Mouse (Mus musculus) stomach, embryonic 16.5 days (tissue): ENCODE results near the gene Rpl14. TPM values are rescaled to one million over a fixed set of nuclear protein-coding genes. Genes with fewer than 3 reads are reported as not detected.
"Not testable (repeated sequence)": the region's sequence is repeated elsewhere in the genome, so short reads cannot be mapped to it uniquely, and the experiment has no call there.

Experiments
- ATAC-seq: fragments of 200-750 bp; cut with Nextera tagmentation; 2 replicates; pipeline ENCODE4 v1.8.0; 2017; ENCODE audit warnings: moderate number of reproducible peaks, moderate TSS enrichment; ENCODE audit not compliant: insufficient read depth, low FRiP score
- H3K27ac ChIP-seq: fragments of 300-500 bp; sonication (generic); 2 replicates; pipeline ENCODE4 v1.5.1; 2014; ENCODE audit warnings: low read length
- H3K27me3 ChIP-seq: fragments of 300-500 bp; sonication (generic); 2 replicates; pipeline ENCODE4 v1.6.1; 2014; ENCODE audit warnings: low read length, control low read depth, mixed read lengths; ENCODE audit not compliant: control insufficient read depth, insufficient read depth
- H3K36me3 ChIP-seq: fragments of 300-500 bp; sonication (generic); 2 replicates; pipeline ENCODE4 v1.6.1; 2014; ENCODE audit warnings: low read length; ENCODE audit not compliant: control insufficient read depth, insufficient read depth
- H3K4me1 ChIP-seq: fragments of 300-500 bp; sonication (generic); 2 replicates; pipeline ENCODE4 v1.6.1; 2014; ENCODE audit warnings: low read length, control low read depth, mixed read lengths; ENCODE audit not compliant: control insufficient read depth, insufficient read depth
- H3K4me2 ChIP-seq: fragments of 300-500 bp; sonication (generic); 2 replicates; pipeline ENCODE4 v1.6.1; 2014; ENCODE audit warnings: low read depth, low read length, mixed read lengths
- H3K4me3 ChIP-seq: fragments of 300-500 bp; sonication (generic); replicated peaks from 2 replicates; pipeline ENCODE4 v1.5.1; 2014; ENCODE audit warnings: mild to moderate bottlenecking, low read length
- H3K9ac ChIP-seq: fragments of 300-500 bp; sonication (generic); 2 replicates; pipeline ENCODE4 v1.6.1; 2014; ENCODE audit warnings: low read length
- H3K9me3 ChIP-seq: fragments of 300-500 bp; sonication (generic); replicated peaks from 2 replicates; pipeline ENCODE4 v1.6.1; 2016; ENCODE audit warnings: low read length, control low read depth; ENCODE audit not compliant: control insufficient read depth
- WGBS: fragments of 180-500 bp; shearing (Covaris S2); extraction: QIAGEN DNeasy Blood & Tissue Kit; methylation state at CpG from one replicate; pipeline ENCODE4 v1.1.7; 2014; 5-methylcytosine and 5-hydroxymethylcytosine counted together
- polyA plus RNA-seq: library from polyadenylated mRNA; unstranded; fragments of >200 nt; fragmentation: Nextera tagmentation; extraction: Ambion mirVana; gene quantifications from 2 replicates; pipeline ENCODE4 v1.2.1, GENCODE M21; 2015

Gene Rpl14
- polyA plus RNA-seq, result 689 and 823 TPM in 2 replicates

DNA sequence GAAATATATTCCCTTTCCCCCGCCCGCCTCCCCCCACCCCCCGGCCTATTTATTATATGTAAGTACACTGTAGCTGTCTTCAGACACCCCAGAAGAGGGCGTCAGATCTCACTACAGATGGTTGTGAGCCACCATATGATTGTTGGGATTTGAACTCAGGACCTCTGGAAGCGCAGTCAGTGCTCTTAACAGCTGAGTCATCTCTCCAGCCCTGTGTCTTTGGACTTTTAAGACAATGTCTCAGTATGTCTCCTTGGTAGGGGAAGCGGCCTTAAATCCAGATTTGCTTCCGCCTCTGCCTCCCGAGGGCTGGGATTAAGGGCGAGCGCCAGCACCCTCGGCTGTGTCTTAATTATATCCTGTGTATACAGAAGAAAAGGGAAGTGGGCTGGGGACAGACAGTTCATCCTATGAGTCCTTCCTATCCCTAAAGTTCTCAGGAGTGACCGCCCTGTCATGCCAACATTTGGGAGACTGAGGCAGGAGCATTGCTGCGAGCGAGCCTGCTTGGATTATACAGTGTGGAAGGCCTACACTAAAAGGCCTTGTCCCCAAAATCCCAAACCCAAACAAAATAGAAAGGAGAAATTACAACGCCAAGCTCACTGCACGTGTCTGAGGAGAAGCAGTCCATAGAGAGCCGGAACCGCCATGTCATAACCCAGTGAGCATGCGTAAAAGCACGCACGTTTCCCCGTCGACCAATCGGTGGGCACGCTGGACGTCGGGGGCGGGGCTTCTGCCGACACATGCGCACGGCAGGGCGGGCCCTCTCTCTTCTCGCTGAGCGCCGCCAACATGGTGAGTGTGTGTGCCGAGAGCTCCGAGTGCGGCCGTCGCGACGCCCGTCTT, at the start of gene Rpl14:
Rpl14 (plus strand) TSS at position 704 of the 852 bp plus-strand sequence.
- WGBS, result 5% methylated on average over 43 of the region's 43 CpGs
- ATAC-seq, result peak; percentile 97

DNA sequence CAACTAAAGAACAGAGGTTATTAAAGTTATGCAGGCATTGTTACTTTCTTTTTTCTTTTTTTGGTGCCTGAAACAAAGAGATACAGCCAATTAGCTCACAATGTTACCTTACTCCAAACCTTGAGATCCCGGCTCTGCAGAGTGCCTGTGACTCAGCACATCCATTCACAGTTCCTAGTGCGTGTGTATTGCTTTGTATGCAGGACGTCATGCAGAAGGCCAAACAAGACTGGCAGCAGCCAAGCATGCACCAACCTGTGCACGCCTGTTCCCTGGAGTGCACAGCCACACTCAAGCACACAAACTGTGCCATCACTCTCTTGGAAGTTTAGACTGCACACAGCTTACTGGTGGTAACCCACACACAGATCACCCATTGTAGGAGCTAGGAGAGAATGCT, 44.0 kb upstream of the Rpl14 start:
- no peak overlapping the region for H3K4me2 ChIP-seq
- H3K4me1 ChIP-seq, result no peaks in the 10 kb centered on the region
- H3K36me3 ChIP-seq, result no peaks in the 10 kb centered on the region
- H3K27ac ChIP-seq, result peak overlapping the region; percentile 58
- WGBS, result 68% methylated on average over 4 of the region's 4 CpGs
- ATAC-seq, result peak; percentile 62; the same call in 1 of the 2 replicates
- H3K4me3 ChIP-seq, result no peak overlapping the region
- H3K27me3 ChIP-seq, result no peaks in the 10 kb centered on the region
- H3K9me3 ChIP-seq, result no peaks in the 10 kb centered on the region
- H3K9ac ChIP-seq, result no peak overlapping the region

More for the DNA sequence above, at the start of gene Rpl14:
- Histone ChIP-seq H3K4me3 (peak within 1 kb of the TSS; percentile 96), H3K9ac (peak within 1 kb of the TSS; percentile 95), H3K9me3 (no peaks in the 10 kb centered on the region), H3K27me3 (no peaks in the 10 kb centered on the region), H3K4me2 (peak within 1 kb of the TSS; percentile 95), H3K4me1 (peaks cover 13% of the 10 kb centered on the region), H3K36me3 (peaks cover 27% of the 10 kb centered on the region), H3K27ac (peak within 1 kb of the TSS; percentile 77)

DNA sequence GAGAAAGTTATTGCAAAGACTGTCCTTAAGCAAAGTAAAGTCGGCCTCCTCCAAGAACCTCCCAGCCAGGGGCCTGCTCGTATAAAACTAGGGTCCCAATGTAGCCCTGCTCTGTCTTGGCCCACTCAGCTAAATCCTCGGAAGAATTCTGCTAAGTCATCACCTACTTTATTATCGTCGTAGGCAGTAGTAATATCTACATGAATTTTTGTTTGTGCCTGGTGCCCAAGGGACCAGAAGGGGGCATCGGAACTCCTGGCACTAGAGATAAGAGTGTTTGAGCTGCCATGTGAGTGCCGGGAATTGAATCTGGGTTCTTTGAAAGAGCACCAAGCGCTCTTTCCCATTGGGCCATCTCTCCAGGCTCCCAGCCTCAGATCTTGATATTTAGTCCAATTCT, 43.3 kb upstream of the Rpl14 start:
- no peaks in the 10 kb centered on the region for H3K9me3 ChIP-seq
- H3K36me3 ChIP-seq, result no peaks in the 10 kb centered on the region
- H3K4me1 ChIP-seq, result no peaks in the 10 kb centered on the region
- H3K9ac ChIP-seq, result no peak overlapping the region
- ATAC-seq, result no peak
- no peaks in the 10 kb centered on the region for H3K27me3 ChIP-seq
- H3K4me2 ChIP-seq, result no peak overlapping the region
- no peak overlapping the region for H3K4me3 ChIP-seq
- no peak overlapping the region for H3K27ac ChIP-seq
- 87% methylated on average over 8 of the region's 8 CpGs for WGBS

DNA sequence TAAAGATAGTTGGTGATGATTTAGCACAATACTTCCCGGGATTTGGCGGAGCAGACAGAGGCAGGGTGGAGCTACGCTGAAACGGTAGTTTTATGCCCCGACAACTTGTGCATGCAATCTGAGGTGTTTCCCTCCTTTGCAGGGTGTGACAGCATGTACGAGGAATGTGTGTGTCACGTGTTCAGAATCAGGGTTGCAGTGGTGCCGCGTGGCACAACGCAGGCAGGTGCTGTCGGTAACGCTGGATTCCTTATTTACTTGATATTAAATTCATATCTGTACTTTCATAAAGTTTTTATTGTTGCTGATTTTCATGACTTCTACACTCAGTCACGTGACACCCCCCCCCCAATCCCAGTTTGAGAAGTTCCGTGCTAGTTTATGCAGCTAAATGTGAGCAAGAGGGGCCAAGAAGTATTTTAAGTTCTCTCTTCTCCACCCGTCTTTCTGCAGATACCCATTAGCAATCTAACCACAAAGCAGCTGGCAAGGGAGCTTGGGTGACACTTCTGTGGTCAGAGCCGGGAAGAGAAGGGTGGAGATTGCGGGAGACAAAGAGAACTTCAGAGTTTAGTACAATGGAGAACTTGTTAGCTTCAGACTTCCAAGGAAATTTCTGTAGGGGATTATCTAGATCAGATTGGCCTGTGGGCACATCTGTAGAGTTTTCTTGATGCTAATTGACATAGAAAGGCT, 42.3 kb upstream of the Rpl14 start:
- H3K4me2 ChIP-seq, result no peak overlapping the region
- no peaks in the 10 kb centered on the region for H3K36me3 ChIP-seq
- no peak overlapping the region; the same call in 1 of the 2 replicates for H3K9ac ChIP-seq
- H3K27me3 ChIP-seq, result no peaks in the 10 kb centered on the region
- H3K4me3 ChIP-seq, result no peak overlapping the region
- H3K4me1 ChIP-seq, result no peaks in the 10 kb centered on the region
- 79% methylated on average over 17 of the region's 17 CpGs for WGBS
- H3K9me3 ChIP-seq, result no peaks in the 10 kb centered on the region
- ATAC-seq, result no peak
- H3K27ac ChIP-seq, result no peak overlapping the region

DNA sequence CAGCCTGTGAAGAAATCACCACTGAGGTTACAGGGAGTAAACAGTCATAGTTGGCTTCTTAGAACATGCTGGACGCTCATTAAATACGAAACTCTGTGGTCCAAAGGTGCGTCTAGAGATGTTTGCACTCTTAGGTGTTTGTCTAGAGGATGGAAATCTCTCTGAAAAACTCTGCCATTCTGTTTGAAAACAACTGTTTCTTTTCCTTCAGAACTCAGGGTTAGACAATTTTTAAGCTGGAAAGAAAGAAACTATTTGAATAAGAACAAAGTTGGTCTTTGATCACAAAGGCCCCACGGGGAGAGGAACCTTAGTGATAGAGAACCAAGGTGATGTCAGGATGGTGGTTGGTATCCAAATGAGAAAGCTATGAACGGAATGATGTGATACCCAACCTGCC, 40.8 kb upstream of the Rpl14 start:
- Histone ChIP-seq H3K27me3 (no peaks in the 10 kb centered on the region), H3K9me3 (no peaks in the 10 kb centered on the region), H3K27ac (no peak overlapping the region), H3K9ac (no peak overlapping the region), H3K4me1 (no peaks in the 10 kb centered on the region), H3K4me3 (no peak overlapping the region), H3K4me2 (no peak overlapping the region), H3K36me3 (no peaks in the 10 kb centered on the region)
- 71% methylated on average over 5 of the region's 5 CpGs for WGBS
- ATAC-seq, result no peak

DNA sequence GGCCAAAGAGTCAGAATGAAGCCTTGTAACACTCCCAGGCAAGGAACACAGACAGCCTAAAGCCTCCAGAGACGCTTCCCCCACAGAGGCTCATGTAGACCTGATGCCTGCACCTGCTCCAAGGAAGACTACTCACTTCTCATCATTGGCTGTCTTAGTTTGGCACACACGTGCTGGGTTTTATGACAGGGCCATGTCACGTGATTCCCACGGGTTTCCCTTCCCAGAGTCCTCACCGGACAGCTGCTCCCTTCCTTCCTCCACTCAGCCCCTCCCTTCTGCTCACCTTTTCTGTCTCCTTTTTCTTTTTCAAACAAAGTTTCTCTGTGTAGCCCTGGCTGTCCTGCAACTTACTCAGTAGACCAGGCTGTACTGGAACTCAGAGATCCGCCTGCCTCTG, 39.2 kb upstream of the Rpl14 start:
- Histone ChIP-seq H3K27me3 (no peaks in the 10 kb centered on the region), H3K36me3 (no peaks in the 10 kb centered on the region), H3K27ac (no peak overlapping the region), H3K4me2 (no peak overlapping the region), H3K9ac (no peak overlapping the region), H3K9me3 (no peaks in the 10 kb centered on the region), H3K4me3 (no peak overlapping the region), H3K4me1 (no peaks in the 10 kb centered on the region)
- WGBS, result 87% methylated on average over 6 of the region's 6 CpGs
- ATAC-seq, result no peak

DNA sequence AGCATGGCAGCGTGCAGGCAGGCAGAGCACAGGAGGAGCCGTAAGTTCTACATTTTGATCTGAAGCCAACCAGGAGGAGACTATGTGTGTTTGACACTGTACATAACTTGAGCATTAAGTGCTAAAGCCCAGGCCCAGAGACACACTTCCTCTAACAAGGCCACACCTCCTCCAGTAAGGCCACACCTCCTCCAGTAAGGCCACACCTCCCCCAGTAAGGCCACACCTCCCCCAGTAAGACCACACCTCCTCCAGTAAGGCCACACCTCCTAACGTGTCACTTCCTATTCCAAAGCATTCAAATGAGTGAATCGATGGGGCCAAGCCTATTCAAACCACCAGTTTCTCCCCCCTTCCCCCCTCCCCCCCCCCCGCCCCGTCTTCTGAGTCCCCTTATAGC, 38.6 kb upstream of the Rpl14 start:
- no peak for ATAC-seq
- Histone ChIP-seq H3K27me3 (no peaks in the 10 kb centered on the region), H3K4me1 (no peaks in the 10 kb centered on the region), H3K9me3 (no peaks in the 10 kb centered on the region), H3K9ac (no peak overlapping the region), H3K36me3 (no peaks in the 10 kb centered on the region), H3K4me2 (no peak overlapping the region), H3K27ac (no peak overlapping the region), H3K4me3 (no peak overlapping the region)
- 84% methylated on average over 6 of the region's 6 CpGs for WGBS

DNA sequence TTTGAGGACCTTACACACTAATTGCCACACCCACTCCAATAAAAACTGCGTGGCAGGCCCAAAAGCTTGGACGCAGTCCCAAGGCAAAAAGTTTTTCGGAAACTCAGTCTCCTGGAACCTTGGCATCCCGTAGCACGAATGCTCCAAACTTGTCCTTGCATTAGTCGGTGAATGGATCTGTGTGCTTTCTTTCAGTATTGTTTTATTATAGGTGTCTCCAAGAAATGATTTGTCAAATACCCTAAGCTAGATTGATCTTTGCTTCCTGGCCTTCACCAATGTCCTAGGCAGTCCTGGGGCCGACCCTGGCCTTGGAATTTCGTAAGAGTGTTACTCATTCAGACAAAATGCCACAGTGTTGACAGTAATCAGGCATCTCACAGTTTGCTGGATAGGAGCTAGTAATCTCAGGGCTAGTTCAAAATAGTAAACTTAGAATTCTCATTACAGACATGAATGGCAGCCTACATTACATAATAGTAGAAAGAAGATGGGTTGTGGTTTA, 37.7 kb upstream of the Rpl14 start:
- not testable (repeated sequence) for H3K4me3 ChIP-seq, H3K36me3 ChIP-seq, H3K9me3 ChIP-seq, H3K4me1 ChIP-seq, H3K27ac ChIP-seq, H3K27me3 ChIP-seq, ATAC-seq, H3K4me2 ChIP-seq, H3K9ac ChIP-seq
- WGBS, result 95% methylated on average over 8 of the region's 8 CpGs

DNA sequence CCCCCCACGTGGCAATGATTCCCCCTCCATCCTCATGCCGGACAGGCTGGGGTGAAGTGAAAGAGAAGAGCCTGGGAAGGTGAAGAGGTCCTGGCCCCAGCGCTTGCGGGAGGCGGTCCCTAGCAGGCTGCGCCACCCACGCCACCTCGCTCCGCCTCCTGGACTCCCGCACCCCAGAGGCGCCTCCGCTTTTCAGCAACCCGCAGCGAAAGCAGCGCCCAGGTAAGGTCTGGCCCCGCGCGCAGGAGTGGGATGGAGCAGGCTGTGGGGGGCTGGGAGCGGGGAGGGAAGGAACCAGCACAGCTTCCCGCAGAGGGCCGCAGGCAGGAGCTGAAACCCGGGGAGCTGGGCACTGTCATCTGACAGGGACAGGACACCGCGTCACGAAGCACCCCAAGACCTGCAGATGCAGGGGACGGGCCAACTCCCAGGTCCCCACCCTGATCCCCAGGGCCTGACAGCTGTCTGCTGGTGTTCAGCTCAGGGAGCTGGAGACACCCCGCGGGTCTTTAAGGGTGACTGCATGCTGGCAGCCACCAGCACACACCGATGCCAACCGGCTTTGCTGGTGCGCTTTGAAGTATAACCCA, 31.5 kb upstream of the Rpl14 start, which contains the start of gene Entpd3:
Entpd3 (plus strand) TSS at position 157 of the 590 bp plus-strand sequence.
- H3K27me3 ChIP-seq, result 0 out of 2 replicates have a peak, but pooled peaks cover 2% of the 10 kb centered on the region
- ATAC-seq, result no peak
- H3K4me3 ChIP-seq, result peak within 1 kb of the TSS; percentile 52
- peak within 1 kb of the TSS; percentile 46; the same call in 1 of the 2 replicates for H3K27ac ChIP-seq
- 1% methylated on average over 31 of the region's 31 CpGs for WGBS
- H3K36me3 ChIP-seq, result no peaks in the 10 kb centered on the region
- peak within 1 kb of the TSS; percentile 70 for H3K9ac ChIP-seq
- no peaks in the 10 kb centered on the region; the same call in 1 of the 2 replicates for H3K4me1 ChIP-seq
- no peaks in the 10 kb centered on the region for H3K9me3 ChIP-seq
- peak within 1 kb of the TSS; percentile 79 for H3K4me2 ChIP-seq
